Mouse (Mus musculus): ENCODE measurements at regions not wholly inside any gene's neighbourhood (a gene's known extent, or its start where the extent isn't known, plus 50 kb on each side); places are given as distances from the start of the nearest gene placed in this dataset.

GRCm38 (mm10) chr2:92544364-92545151 lies 54.9 kb upstream of the Chst1 start:
- intact Hi-C loops (cut with DNase I): loop anchor here (5.0 kb wide), 1 partner anchor 52 kb away; no protein-coding TSS in a partner anchor

GRCm38 (mm10) chr2:92540841-92541240 lies 58.7 kb upstream of the Chst1 start:
- intact Hi-C loops (cut with DNase I): loop anchor here (2.0 to 5.0 kb wide), 2 partner anchors 49 to 56 kb away; no protein-coding TSS in a partner anchor

- intact Hi-C loops (cut with DNase I): no loop called here
These were observed 67.5 kb upstream of the Chst1 start for GRCm38 (mm10) chr2:92531996-92532395.

- intact Hi-C loops (cut with DNase I): no loop called here
These were observed 68.8 kb upstream of the Chst1 start for GRCm38 (mm10) chr2:92530677-92531076.

GRCm38 (mm10) chr2:92529670-92530322 lies 69.5 kb upstream of the Slc35c1 start:
- intact Hi-C loops (cut with DNase I): no loop called here

- intact Hi-C loops (cut with DNase I): no loop called here
These were observed 68.8 kb upstream of the Slc35c1 start for GRCm38 (mm10) chr2:92529071-92529641.

- intact Hi-C loops (cut with DNase I): no loop called here
These were observed 67.9 kb upstream of the Slc35c1 start for GRCm38 (mm10) chr2:92528119-92528830.

GRCm38 (mm10) chr2:92526676-92527395 lies 66.5 kb upstream of the Slc35c1 start:
- intact Hi-C loops (cut with DNase I): no loop called here

GRCm38 (mm10) chr2:92525628-92526027 lies 65.3 kb upstream of the Slc35c1 start:
- intact Hi-C loops (cut with DNase I): no loop called here

- intact Hi-C loops (cut with DNase I): no loop called here
These were observed 64.8 kb upstream of the Slc35c1 start for GRCm38 (mm10) chr2:92525062-92525623.

GRCm38 (mm10) chr2:92524346-92524905 lies 64.1 kb upstream of the Slc35c1 start:
- intact Hi-C loops (cut with DNase I): no loop called here

GRCm38 (mm10) chr2:92523321-92523895 lies 63.1 kb upstream of the Slc35c1 start:
- intact Hi-C loops (cut with DNase I): no loop called here

- intact Hi-C loops (cut with DNase I): no loop called here
These were observed 61.2 kb upstream of the Slc35c1 start for GRCm38 (mm10) chr2:92521527-92521926.

- intact Hi-C loops (cut with DNase I): no loop called here
These were observed 59.1 kb upstream of the Slc35c1 start for GRCm38 (mm10) chr2:92519396-92519795.

- intact Hi-C loops (cut with DNase I): no loop called here
These were observed 58.6 kb upstream of the Slc35c1 start for GRCm38 (mm10) chr2:92518891-92519290.

- intact Hi-C loops (cut with DNase I): no loop called here
These were observed 54.6 kb upstream of the Slc35c1 start for GRCm38 (mm10) chr2:92514961-92515360.

GRCm38 (mm10) chr2:92511771-92512744 lies 51.7 kb upstream of the Slc35c1 start:
- intact Hi-C loops (cut with DNase I): no loop called here

Data from adrenal gland (tissue).